Mouse (Mus musculus) gastrocnemius, postnatal 10 days (tissue): Measurements from ENCODE around the gene Fut7. TPM values are rescaled to one million over a fixed set of nuclear protein-coding genes. Genes with fewer than 3 reads are reported as not detected.

Experiments used
- DNase-seq: peaks from one replicate; pipeline ENCODE4 v3.0.0; 2021; ENCODE audit warnings: mixed read lengths
- total RNA-seq, 2 experiments: library from RNA; stranded (reverse); gene quantifications; 2 replicates each; pipeline ENCODE4 v1.2.3; 2021

Gene Fut7
- total RNA-seq, 2 experiments from 2014 or later, result not detected

GRCm38 (mm10) chr2:25425481-25425880, 2.4 kb downstream of the Fut7 start:
- no peak for DNase-seq

- peak; percentile 74 for DNase-seq
These were observed 3.7 kb downstream of the Fut7 start for GRCm38 (mm10) chr2:25426721-25427191.

GRCm38 (mm10) chr2:25427256-25427655, 4.2 kb downstream of the Fut7 start:
- no peak for DNase-seq

GRCm38 (mm10) chr2:25428442-25429236, 5.6 kb downstream of the Fut7 start, which contains the start of gene Abca2:
Abca2 (plus strand) TSS chr2:25428703.
- peak; percentile 96 for DNase-seq

- DNase-seq, result no peak
These were observed 6.5 kb downstream of the Fut7 start for GRCm38 (mm10) chr2:25429435-25430180.

- DNase-seq, result no peak
These were observed 7.5 kb downstream of the Fut7 start for GRCm38 (mm10) chr2:25430395-25431233.

GRCm38 (mm10) chr2:25431308-25431855, 8.3 kb downstream of the Fut7 start:
- DNase-seq, result no peak

- DNase-seq, result no peak
These were observed 9.4 kb downstream of the Fut7 start for GRCm38 (mm10) chr2:25432326-25433098.

- DNase-seq, result no peak
These were observed 10.0 kb downstream of the Fut7 start for GRCm38 (mm10) chr2:25433101-25433500.

- no peak for DNase-seq
These were observed 11.2 kb downstream of the Fut7 start for GRCm38 (mm10) chr2:25434292-25434691.

- no peak for DNase-seq
These were observed 13.3 kb downstream of the Fut7 start for GRCm38 (mm10) chr2:25436286-25436820.

GRCm38 (mm10) chr2:25441067-25441466, 18.0 kb downstream of the Fut7 start:
- no peak for DNase-seq

- DNase-seq, result no peak
These were observed 19.6 kb downstream of the Fut7 start for GRCm38 (mm10) chr2:25442682-25443081.

GRCm38 (mm10) chr2:25450853-25451647, 28.0 kb downstream of the Fut7 start:
- no peak for DNase-seq

GRCm38 (mm10) chr2:25452951-25453350, 29.9 kb downstream of the Fut7 start:
- DNase-seq, result no peak

GRCm38 (mm10) chr2:25456205-25456953, 33.3 kb downstream of the Fut7 start, which contains the start of gene Clic3:
Clic3 (plus strand) TSS chr2:25456838.
- DNase-seq, result no peak

- DNase-seq, result no peak
These were observed 34.2 kb downstream of the Fut7 start for GRCm38 (mm10) chr2:25457022-25457896.

GRCm38 (mm10) chr2:25458911-25459310, 35.8 kb downstream of the Fut7 start:
- peak; percentile 69 for DNase-seq
